Mouse (Mus musculus): ENCODE data around the gene C1qb. TPM values are rescaled to one million over a fixed set of nuclear protein-coding genes. Genes with fewer than 3 reads are reported as not detected.

The C1qb gene
- polyA plus RNA-seq, 1 experiment = 395 TPM

GRCm38 (mm10) chr4:136911211-136911646, 25.2 kb upstream of the C1qb start:
- H3K27me3 ChIP-seq (ENCODE audit: control insufficient read depth, insufficient read depth, low read length) = no peaks in the 10 kb centered on the region; the same call in 1 of the 2 replicates
- DNase-seq = no peak
- no peak overlapping the region for H3K27ac ChIP-seq (ENCODE audit: control insufficient read depth, insufficient read depth, low read length)
- H3K4me3 ChIP-seq (ENCODE audit: control insufficient read depth, insufficient read depth, low read length) = no peak overlapping the region
- TF ChIP-seq POLR2A (IDR thresholded peaks at IDR 0.05; ENCODE audit: control insufficient read depth, extremely low read depth, insufficient read depth, low read length, poor library complexity) = no peak
- TF ChIP-seq CTCF (IDR thresholded peaks at IDR 0.05; ENCODE audit: borderline replicate concordance, control insufficient read depth, extremely low read depth, insufficient read depth, low read length, poor library complexity) = no peak
- H3K4me1 ChIP-seq (replicated peaks; ENCODE audit: control insufficient read depth, insufficient read depth, low read length) = no peaks in the 10 kb centered on the region
- no peaks in the 10 kb centered on the region for H3K36me3 ChIP-seq (ENCODE audit: control insufficient read depth, insufficient read depth, low read length)
- WGBS = 13% methylated on average over 17 of the region's 17 CpGs

GRCm38 (mm10) chr4:136907809-136908208, 21.8 kb upstream of the C1qb start:
- no peaks in the 10 kb centered on the region for H3K36me3 ChIP-seq (ENCODE audit: control insufficient read depth, insufficient read depth, low read length)
- H3K4me3 ChIP-seq (ENCODE audit: control insufficient read depth, insufficient read depth, low read length) = no peak overlapping the region
- no peaks in the 10 kb centered on the region for H3K4me1 ChIP-seq (replicated peaks; ENCODE audit: control insufficient read depth, insufficient read depth, low read length)
- peaks cover 6% of the 10 kb centered on the region for H3K27me3 ChIP-seq (ENCODE audit: control insufficient read depth, insufficient read depth, low read length)
- TF ChIP-seq POLR2A (IDR thresholded peaks at IDR 0.05; ENCODE audit: control insufficient read depth, extremely low read depth, insufficient read depth, low read length, poor library complexity) (no peak), CTCF (IDR thresholded peaks at IDR 0.05; ENCODE audit: borderline replicate concordance, control insufficient read depth, extremely low read depth, insufficient read depth, low read length, poor library complexity) (no peak)
- no peak overlapping the region for H3K27ac ChIP-seq (ENCODE audit: control insufficient read depth, insufficient read depth, low read length)
- no peak for DNase-seq

- Histone ChIP-seq H3K4me1 (replicated peaks; ENCODE audit: control insufficient read depth, insufficient read depth, low read length) (no peaks in the 10 kb centered on the region), H3K36me3 (ENCODE audit: control insufficient read depth, insufficient read depth, low read length) (no peaks in the 10 kb centered on the region), H3K27ac (ENCODE audit: control insufficient read depth, insufficient read depth, low read length) (no peak overlapping the region), H3K4me3 (ENCODE audit: control insufficient read depth, insufficient read depth, low read length) (no peak overlapping the region), H3K27me3 (ENCODE audit: control insufficient read depth, insufficient read depth, low read length) (peaks cover 6% of the 10 kb centered on the region)
- WGBS = 20% methylated on average over 7 of the region's 7 CpGs
- no peak for TF ChIP-seq POLR2A (IDR thresholded peaks at IDR 0.05; ENCODE audit: control insufficient read depth, extremely low read depth, insufficient read depth, low read length, poor library complexity)
- TF ChIP-seq CTCF (IDR thresholded peaks at IDR 0.05; ENCODE audit: borderline replicate concordance, control insufficient read depth, extremely low read depth, insufficient read depth, low read length, poor library complexity) = peak; percentile 46; the same call in 1 of the 2 replicates
- DNase-seq = peak; percentile 26
Observed at GRCm38 (mm10) chr4:136907033-136907432, 21.0 kb upstream of the C1qb start.

GRCm38 (mm10) chr4:136904767-136905539, 19.0 kb upstream of the C1qb start:
- no peaks in the 10 kb centered on the region for H3K36me3 ChIP-seq (ENCODE audit: control insufficient read depth, insufficient read depth, low read length)
- peaks cover 6% of the 10 kb centered on the region for H3K27me3 ChIP-seq (ENCODE audit: control insufficient read depth, insufficient read depth, low read length)
- no peak for TF ChIP-seq CTCF (IDR thresholded peaks at IDR 0.05; ENCODE audit: borderline replicate concordance, control insufficient read depth, extremely low read depth, insufficient read depth, low read length, poor library complexity)
- TF ChIP-seq POLR2A (IDR thresholded peaks at IDR 0.05; ENCODE audit: control insufficient read depth, extremely low read depth, insufficient read depth, low read length, poor library complexity) = no peak
- no peak for DNase-seq
- H3K4me3 ChIP-seq (ENCODE audit: control insufficient read depth, insufficient read depth, low read length) = no peak overlapping the region
- no peaks in the 10 kb centered on the region for H3K4me1 ChIP-seq (replicated peaks; ENCODE audit: control insufficient read depth, insufficient read depth, low read length)
- 6% methylated on average over 23 of the region's 23 CpGs for WGBS
- no peak overlapping the region for H3K27ac ChIP-seq (ENCODE audit: control insufficient read depth, insufficient read depth, low read length)

- Histone ChIP-seq H3K4me1 (replicated peaks; ENCODE audit: control insufficient read depth, insufficient read depth, low read length) (no peaks in the 10 kb centered on the region), H3K4me3 (ENCODE audit: control insufficient read depth, insufficient read depth, low read length) (no peak overlapping the region), H3K36me3 (ENCODE audit: control insufficient read depth, insufficient read depth, low read length) (no peaks in the 10 kb centered on the region), H3K27me3 (ENCODE audit: control insufficient read depth, insufficient read depth, low read length) (no peaks in the 10 kb centered on the region), H3K27ac (ENCODE audit: control insufficient read depth, insufficient read depth, low read length) (no peak overlapping the region)
- DNase-seq = no peak
- WGBS = 66% methylated on average over 7 of the region's 7 CpGs
- TF ChIP-seq CTCF (IDR thresholded peaks at IDR 0.05; ENCODE audit: borderline replicate concordance, control insufficient read depth, extremely low read depth, insufficient read depth, low read length, poor library complexity) (no peak), POLR2A (IDR thresholded peaks at IDR 0.05; ENCODE audit: control insufficient read depth, extremely low read depth, insufficient read depth, low read length, poor library complexity) (no peak)
Observed at GRCm38 (mm10) chr4:136899154-136899553, 13.2 kb upstream of the C1qb start.

DNA sequence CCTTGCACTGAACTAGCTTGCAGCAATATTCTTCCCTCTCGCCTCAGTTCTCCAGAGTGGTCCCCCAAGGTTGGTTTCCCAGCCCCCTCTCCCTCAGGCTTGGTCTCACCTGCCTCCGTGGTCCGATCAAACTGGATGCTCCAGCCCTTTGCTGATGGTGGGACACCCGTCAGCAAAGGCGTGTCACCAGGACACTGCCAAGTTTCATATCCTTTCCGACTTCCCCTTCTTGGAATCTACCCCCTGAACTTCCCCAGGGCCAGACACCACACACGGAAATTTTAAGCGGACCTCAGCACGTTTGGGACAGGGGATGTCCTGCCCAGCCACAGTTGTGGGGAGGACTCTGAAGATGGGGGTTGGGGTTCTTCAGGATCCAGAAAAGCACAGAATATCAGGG, 12.7 kb upstream of the C1qb start, which contains the start of gene C1qa:
TSS of gene C1qa (minus strand) at position 167 of the 400 bp plus-strand sequence.
- Histone ChIP-seq H3K27me3 (ENCODE audit: control insufficient read depth, insufficient read depth, low read length) (no peaks in the 10 kb centered on the region), H3K27ac (ENCODE audit: control insufficient read depth, insufficient read depth, low read length) (no peak within 1 kb of the TSS), H3K4me3 (ENCODE audit: control insufficient read depth, insufficient read depth, low read length) (no peak within 1 kb of the TSS), H3K36me3 (ENCODE audit: control insufficient read depth, insufficient read depth, low read length) (no peaks in the 10 kb centered on the region), H3K4me1 (replicated peaks; ENCODE audit: control insufficient read depth, insufficient read depth, low read length) (no peaks in the 10 kb centered on the region)
- 76% methylated on average over 9 of the region's 9 CpGs for WGBS
- TF ChIP-seq CTCF (IDR thresholded peaks at IDR 0.05; ENCODE audit: borderline replicate concordance, control insufficient read depth, extremely low read depth, insufficient read depth, low read length, poor library complexity) (no peak), POLR2A (IDR thresholded peaks at IDR 0.05; ENCODE audit: control insufficient read depth, extremely low read depth, insufficient read depth, low read length, poor library complexity) (no peak)
- no peak for DNase-seq
